Mouse (Mus musculus): ENCODE data around the gene Pipox.

- no peak for TF ChIP-seq TAL1 (IDR thresholded peaks at IDR 0.05; ENCODE audit: low read length)
- TF ChIP-seq GATA1 (IDR thresholded peaks at IDR 0.05; ENCODE audit: low read length) = no peak
These were observed 5.0 kb downstream of the Pipox start for GRCm38 (mm10) chr11:77888846-77889245.
